Mouse (Mus musculus) frontal cortex, postnatal 25 days (tissue): ENCODE measurements around the gene Dcun1d1.

Source experiments
- DNase-seq, 2 experiments: peaks; one replicate each; pipeline ENCODE4 v3.0.0; 2022; ENCODE audit warnings: low spot score in 2 of 2

Dcun1d1 gene

DNA sequence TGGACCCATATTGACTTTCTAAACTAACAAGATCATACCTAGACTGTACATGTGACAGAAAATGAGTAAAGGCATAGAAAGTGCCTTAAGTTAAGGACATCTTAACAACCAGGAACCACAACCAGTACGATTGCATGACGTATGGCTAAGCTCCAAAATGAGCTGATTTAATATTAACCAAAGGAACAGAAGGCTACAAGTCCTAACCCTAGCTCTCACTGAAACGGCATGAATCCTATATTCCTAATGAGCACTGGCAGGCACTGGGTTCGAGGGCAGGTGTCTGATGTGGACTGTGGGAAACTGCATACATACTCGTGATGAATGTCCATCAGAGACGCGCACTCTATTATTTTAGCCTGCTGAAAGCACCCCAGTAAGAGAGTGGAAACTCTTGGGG lies 5.9 kb downstream of the Dcun1d1 start:
- no peak for DNase-seq

DNA sequence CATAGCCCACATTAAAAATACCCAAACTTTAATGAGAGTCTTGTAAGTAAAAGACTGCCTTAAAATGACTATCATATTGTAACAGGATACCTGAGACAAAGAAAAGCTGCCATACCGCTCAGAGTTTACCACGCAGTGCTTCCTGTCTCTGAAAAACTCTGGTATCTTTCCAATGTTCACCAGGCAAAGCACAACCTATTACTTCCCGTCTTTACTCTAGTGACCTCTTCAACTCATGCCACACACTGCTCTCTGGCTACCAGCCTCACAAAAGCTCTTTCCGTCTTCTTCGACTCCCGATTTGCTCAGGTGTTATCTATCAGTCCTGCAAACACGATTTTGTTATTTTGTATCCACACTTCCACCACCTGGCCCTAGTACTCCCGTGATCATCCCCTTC lies 7.4 kb downstream of the Dcun1d1 start:
- no peak for DNase-seq

DNA sequence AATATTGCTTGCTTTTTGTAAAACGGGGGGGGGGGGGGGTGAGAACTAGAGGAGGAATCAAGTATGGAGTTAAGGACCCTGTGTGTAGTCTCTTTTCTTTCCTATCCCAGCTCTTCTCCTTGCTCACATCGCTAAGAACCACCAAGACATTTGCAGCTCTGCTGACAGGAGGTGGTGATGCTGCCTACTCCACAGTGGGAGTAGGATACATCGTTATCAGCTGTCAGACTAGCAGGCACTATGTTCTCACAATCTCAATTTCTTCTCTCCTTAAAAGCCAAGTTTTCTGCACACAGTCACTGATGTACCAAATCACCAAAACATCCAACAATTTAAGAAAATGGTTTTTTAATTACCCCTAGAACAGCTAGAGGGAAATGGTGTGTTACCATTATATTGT lies 7.8 kb downstream of the Dcun1d1 start:
- no peak for DNase-seq

DNA sequence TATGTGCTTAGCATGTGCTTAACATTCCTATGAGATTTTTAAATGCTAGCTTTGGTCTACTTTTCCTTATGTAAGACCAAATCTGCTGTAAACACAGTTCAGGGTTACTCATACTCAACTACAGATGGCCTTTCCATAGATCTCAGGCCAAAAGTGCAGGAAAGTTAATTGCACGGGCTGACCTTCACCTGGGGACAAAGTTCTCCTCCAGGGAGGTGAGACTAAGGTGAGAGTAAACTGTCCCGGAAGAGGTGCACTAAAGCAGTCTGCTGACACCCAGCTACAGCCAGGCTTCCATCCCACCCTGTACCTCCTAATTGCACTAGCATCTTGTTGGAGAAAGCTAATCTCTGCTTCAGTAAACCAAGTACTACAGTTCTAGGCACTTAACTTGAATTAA lies 11.4 kb downstream of the Dcun1d1 start:
- DNase-seq, result no peak

DNA sequence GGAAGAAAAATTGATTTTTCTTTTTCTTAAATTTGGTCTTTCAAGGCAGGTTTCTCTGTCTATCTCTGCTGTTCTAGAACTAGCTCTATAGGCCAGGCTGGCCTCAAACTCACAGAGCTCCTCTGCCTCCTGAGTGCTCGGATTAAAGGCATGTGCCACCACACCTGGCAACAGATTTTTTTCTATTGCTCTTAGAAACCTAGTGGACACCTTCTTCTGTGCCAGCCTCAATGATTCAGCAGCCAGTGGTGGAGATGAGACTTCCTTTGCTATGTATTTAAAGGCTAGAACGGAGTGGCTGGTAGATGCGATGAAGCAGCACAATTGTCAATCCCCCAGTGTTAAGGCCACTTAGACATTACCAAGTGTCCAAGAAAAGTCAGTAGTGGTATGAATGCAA lies 13.2 kb downstream of the Dcun1d1 start:
- DNase-seq, result no peak

DNA sequence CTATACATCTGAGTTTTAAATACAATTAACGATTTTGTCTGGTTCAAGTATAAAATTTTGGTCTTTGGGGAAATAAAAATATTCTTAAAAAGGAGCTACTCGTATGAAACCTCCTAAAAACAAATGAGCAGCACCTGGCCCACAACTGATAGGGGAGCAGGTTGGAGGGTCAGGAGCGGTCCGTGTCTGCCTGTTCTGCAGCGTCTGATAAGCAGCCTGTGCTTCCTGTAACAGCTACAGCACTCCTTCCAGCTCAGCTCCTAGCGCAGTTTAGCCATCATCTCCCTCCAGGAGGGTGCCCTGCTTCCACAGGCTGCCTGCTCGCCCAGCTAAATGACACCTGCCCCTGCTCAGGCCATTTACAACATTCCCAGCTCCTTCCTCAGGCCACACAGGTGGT lies 13.8 kb downstream of the Dcun1d1 start:
- DNase-seq, result no peak

DNA sequence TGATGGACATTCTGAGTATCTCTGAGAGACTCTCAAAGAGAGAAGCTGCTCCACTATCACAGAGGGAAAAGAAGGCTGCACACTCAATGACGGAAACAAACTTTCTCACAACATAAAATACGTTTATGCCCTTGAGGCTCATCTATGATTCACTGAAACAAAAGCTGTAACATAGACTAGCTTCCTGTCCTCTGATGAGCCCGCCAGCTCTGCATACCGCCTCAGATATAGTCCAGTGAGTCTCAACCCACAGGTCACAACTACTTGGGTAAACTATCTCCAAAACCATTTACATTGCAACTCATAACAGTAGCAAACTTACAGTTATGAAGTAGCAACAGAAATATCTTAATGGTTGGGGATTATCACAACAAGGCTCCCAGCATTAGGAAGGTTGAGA lies 14.7 kb downstream of the Dcun1d1 start:
- DNase-seq, result no peak

DNA sequence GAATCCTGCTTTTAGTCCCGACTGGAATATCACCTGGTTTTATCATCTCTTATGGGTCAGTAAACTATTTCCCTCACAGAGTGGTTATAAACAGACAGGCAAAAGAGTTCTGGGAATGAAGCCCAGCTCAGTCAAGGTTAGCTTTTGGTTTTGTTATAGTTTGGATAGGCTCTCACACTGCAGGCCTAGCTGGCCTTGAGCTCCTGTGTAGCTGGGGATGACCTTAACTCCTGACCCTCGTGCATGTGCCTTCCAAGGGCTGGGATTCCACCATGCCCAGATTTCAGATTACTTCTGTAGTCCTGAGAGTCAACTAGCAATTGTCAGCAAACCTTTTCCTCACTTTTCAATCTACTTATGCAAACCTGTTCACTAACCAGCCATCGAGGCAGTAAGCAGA lies 19.0 kb downstream of the Dcun1d1 start:
- DNase-seq, result no peak

DNA sequence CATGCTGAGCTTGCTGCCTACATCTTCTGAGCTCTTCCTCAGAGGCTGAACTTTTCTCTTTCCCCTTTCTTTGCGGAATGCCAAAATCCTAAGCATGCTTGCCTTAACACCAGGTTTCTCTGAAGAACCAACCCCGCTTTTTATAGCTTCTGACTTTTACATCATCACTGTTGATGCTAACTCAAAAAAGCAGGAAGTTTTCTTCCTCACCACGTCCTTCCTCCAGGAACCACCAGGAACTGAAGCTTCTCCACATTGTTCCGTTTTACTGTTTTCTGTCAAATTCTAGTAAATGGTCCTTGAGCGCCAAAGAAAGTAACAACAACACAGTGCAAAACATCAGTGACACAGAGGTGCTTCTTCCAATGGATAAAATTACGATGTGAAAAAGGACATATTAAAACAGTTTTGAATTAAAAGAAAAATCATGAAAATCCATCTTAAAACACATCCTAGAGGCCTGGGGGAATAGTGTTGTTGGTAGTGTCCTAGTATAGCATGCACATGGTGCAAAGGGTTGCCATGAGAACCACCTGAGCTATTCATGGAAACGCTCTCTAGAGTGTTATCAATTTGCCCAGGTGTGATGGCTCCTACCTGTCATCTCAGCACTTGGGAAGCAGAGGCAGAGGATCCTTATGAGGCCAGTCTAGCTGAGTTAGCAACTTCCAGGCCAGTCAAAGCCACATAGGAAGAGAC lies 28.1 kb downstream of the Dcun1d1 start:
- DNase-seq, result no peak

DNA sequence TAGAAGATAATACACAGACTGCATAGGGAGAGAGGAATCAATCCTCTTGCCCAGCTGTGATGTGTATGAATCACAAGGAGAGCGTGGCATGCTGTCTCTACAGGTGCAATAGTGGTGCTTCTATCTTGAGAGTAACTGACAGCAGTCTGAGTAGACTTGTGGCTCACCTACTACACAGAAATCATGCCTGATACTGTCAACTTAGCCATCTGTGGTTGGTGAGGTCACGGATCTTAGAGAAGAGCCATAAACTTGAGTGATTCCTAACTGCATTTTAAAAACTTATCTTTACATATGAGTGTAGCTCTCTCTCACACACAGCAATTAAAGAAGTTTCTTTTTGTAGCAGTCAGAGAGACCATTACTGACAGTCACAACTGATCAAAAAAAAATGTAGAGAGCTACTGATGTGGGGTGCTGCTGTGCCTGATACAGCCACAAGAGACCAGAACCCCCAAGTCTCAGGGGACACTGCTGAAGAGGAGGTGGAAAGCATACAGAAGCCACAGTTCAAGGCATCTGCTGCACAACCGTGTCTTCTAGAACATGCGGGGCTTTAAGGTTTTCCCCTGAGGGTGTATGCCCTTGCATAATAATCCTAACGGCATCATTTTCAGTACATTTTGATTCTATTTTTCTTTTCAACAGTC lies 36.6 kb downstream of the Dcun1d1 start:
- no peak for DNase-seq

DNA sequence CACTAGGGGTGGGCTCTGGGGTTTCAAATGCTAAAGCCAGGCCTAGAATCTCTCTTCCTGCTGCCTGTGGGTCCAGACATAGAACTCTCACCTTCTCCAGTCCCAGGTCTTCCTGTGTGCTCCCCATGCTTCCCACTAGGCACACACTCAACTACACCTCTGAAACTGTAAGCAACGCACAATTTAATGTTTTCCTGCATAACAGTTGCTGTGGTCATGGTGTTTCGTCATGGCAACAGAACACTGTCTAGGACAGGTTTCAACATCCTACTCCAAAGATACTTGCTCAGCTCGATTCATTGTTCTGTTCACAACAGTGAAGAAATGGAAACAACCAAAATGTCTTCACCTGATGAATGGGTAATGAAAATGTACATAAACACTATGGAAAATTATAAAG lies 38.1 kb downstream of the Dcun1d1 start:
- DNase-seq, result no peak

DNA sequence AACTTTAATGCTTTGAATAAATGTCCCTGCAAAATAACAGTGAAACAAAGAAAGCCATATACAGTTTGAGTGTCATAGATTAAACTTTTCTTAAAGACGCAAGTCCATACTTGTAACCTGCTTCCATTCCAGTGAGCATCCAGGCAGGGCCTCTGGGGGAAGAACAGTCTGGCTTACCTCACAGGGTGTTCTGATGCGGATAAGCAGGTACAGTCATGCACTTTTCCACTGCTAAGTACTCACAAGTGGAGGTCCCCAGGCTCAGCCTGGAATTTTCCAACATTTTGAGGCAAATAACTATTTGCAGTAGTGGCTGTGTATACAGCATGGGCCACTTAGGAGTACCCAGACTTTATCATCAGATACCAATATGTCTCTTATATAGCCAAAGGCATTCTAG lies 39.3 kb downstream of the Dcun1d1 start:
- DNase-seq, result no peak

DNA sequence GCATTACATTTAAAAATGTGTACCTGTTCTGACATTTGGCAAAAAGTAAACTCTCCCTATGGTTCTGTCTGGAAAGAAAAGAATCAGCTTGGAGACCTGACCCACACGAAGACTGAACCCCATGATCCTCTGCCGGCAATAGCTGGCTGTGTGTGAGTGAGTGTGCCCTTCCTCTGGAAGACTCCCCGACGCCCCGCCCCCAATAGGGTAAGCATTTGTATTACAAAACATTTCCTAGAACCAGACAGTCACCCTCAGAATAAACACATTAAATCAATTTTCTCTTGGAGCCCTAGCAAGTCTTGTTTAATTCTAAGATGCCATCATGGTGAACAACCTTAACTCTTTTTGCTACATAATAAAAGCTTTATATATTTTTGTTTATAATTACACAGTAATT lies 44.1 kb downstream of the Dcun1d1 start:
- DNase-seq, result no peak

DNA sequence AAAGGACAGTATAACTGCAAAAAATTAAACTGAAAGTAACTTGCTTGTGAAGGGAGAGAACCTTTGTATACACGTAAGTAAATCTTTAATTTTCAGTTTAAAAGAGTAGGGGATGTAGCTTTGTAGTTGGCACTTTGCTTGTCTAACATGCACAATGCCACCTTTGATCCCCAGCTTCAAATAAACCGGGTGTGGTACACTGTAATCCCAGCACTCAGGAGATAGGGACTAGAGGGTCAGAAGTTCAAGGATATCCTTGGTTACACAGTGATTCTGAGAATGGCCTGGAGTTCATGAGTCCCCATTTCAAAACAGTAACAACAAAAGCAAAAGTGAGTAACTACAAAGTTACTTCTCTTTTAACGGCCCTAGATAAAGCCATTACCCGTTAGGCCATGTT lies 46.1 kb downstream of the Dcun1d1 start:
- DNase-seq, result no peak

DNA sequence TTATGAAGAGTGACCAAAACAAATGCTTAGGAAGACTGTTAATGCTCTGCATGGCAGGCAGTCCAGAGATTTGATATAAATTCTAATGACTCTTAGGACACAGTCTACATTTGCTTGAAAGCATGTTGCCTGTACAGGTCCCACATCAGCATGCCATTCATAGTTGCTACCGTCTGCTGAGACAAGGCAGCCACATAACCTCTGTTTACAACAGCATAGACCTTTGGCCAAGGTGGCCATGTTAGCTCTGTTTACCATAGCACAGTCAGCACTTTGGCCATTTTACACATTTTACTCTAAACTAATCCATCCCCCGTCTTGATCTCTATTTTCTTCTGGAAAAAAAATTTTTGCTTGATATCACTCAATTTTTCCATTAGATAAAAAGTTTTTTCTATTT lies 47.7 kb downstream of the Dcun1d1 start:
- no peak for DNase-seq

DNA sequence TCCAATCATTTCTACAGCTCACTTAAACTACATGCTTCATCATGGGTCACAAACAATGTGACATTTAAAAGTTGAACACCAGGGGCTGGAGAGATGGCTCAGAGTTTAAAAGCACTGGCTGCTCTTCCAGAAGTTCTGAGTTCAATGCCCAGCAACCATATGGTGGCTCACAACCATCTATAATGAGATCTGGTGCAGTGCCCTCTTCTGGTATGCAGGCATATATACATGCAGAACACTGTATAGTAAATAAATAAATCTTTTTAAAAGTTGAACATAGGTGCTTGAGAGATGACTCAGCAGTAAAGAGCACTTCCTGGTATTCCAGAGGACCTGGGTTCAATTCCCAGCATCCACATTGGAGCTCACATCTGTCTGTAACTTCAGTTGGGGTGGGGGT lies 54.0 kb downstream of the Dcun1d1 start:
- DNase-seq, result no peak

DNA sequence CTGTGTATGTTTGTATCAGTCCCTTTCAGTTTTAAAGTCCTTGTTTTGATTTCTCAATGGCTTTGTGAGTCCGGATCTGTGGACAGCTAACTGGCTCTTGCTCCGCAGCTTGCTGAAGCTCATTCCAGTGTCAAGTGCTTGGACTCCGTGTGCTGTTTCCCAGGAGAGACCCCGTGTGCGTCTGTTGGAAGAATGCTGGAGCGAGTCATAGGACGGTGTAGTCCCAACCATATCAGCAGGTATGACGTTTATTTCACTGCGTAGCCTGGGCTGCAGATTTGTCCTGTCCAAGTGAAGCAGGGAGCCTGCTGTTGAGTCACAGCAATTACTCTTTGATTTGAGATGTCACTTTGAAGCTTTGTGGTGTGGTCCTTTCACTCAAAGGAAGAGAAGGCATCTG lies 87.9 kb downstream of the Dcun1d1 start:
- no peak for DNase-seq
